Mouse (Mus musculus) liver, embryonic 13.5 days (tissue): ENCODE measurements around the gene 1700019N19Rik. TPM values are rescaled to one million over a fixed set of nuclear protein-coding genes. Genes with fewer than 3 reads are reported as not detected.

Experiments used
- ATAC-seq: fragments of 200-750 bp; cut with Nextera tagmentation; 2 replicates; pipeline ENCODE4 v1.8.0; 2017; ENCODE audit warnings: low read depth, mild to moderate bottlenecking, moderate number of reproducible peaks, moderate library complexity
- DNase-seq: peaks from one replicate; pipeline ENCODE4 v3.0.0; 2022
- H3K27ac ChIP-seq: fragments of 300-500 bp; sonication (generic); 2 replicates; pipeline ENCODE4 v1.5.1; 2015; ENCODE audit warnings: moderate library complexity, mild to moderate bottlenecking, inconsistent platforms
- H3K27me3 ChIP-seq: fragments of 300-500 bp; sonication (generic); 2 replicates; pipeline ENCODE4 v1.6.1; 2015; ENCODE audit warnings: mild to moderate bottlenecking, inconsistent platforms
- H3K36me3 ChIP-seq: fragments of 300-500 bp; sonication (generic); 2 replicates; pipeline ENCODE4 v1.6.1; 2015; ENCODE audit warnings: mild to moderate bottlenecking, inconsistent platforms
- H3K4me1 ChIP-seq: fragments of 300-500 bp; sonication (generic); replicated peaks from 2 replicates; pipeline ENCODE4 v1.6.1; 2015; ENCODE audit warnings: inconsistent platforms
- H3K4me2 ChIP-seq: fragments of 300-500 bp; sonication (generic); 2 replicates; pipeline ENCODE4 v1.6.1; 2015; ENCODE audit warnings: inconsistent platforms, mild to moderate bottlenecking, moderate library complexity
- H3K4me3 ChIP-seq: fragments of 300-500 bp; sonication (generic); replicated peaks from 2 replicates; pipeline ENCODE4 v1.5.1; 2015; ENCODE audit warnings: mild to moderate bottlenecking, inconsistent platforms
- H3K9ac ChIP-seq: fragments of 300-500 bp; sonication (generic); 2 replicates; pipeline ENCODE4 v1.6.1; 2015; ENCODE audit warnings: mild to moderate bottlenecking, inconsistent platforms
- H3K9me3 ChIP-seq: fragments of 300-500 bp; sonication (generic); replicated peaks from 2 replicates; pipeline ENCODE4 v1.6.1; 2016; ENCODE audit warnings: inconsistent platforms
- WGBS: fragments of 180-500 bp; shearing (Covaris S2); methylation state at CpG from one replicate; pipeline ENCODE4 v1.1.7; 2015; ENCODE audit not compliant: insufficient replicate concordance; 5-methylcytosine and 5-hydroxymethylcytosine counted together
- polyA plus RNA-seq: library from polyadenylated mRNA; unstranded; fragments of >200 nt; fragmentation: Nextera tagmentation; extraction: Ambion mirVana; gene quantifications from 2 replicates; pipeline ENCODE4 v1.2.1, GENCODE M21; 2015

Gene 1700019N19Rik
- polyA plus RNA-seq, 1 experiment from 2014 or later, result 0.17 TPM

GRCm38 (mm10) chr19:58795114-58795669 is 931 bp upstream of the 1700019N19Rik start:
- Histone ChIP-seq H3K4me1 (no peaks in the 10 kb centered on the region), H3K9me3 (no peaks in the 10 kb centered on the region), H3K27ac (no peak overlapping the region), H3K27me3 (no peaks in the 10 kb centered on the region), H3K36me3 (no peaks in the 10 kb centered on the region), H3K4me2 (no peak overlapping the region), H3K4me3 (no peak overlapping the region), H3K9ac (no peak overlapping the region)
- DNase-seq (no peak), ATAC-seq (no peak)
- 62% methylated on average over 12 of the region's 12 CpGs for WGBS

- H3K36me3 ChIP-seq, result no peaks in the 10 kb centered on the region
- 64% methylated on average over 11 of the region's 11 CpGs for WGBS
- H3K4me3 ChIP-seq, result no peak overlapping the region
- no peaks in the 10 kb centered on the region for H3K9me3 ChIP-seq
- H3K4me1 ChIP-seq, result no peaks in the 10 kb centered on the region
- no peak for ATAC-seq
- no peak overlapping the region for H3K4me2 ChIP-seq
- no peaks in the 10 kb centered on the region for H3K27me3 ChIP-seq
- no peak overlapping the region for H3K9ac ChIP-seq
- DNase-seq, result no peak
- H3K27ac ChIP-seq, result no peak overlapping the region
Measured at GRCm38 (mm10) chr19:58789194-58789593, 5.1 kb downstream of the 1700019N19Rik start.

GRCm38 (mm10) chr19:58783938-58784337 is 10.3 kb downstream of the 1700019N19Rik start:
- H3K27ac ChIP-seq, result no peak overlapping the region
- H3K9me3 ChIP-seq, result no peaks in the 10 kb centered on the region
- WGBS, result 16% methylated on average over 7 of the region's 7 CpGs
- H3K9ac ChIP-seq, result no peak overlapping the region
- no peak overlapping the region for H3K4me3 ChIP-seq
- no peaks in the 10 kb centered on the region for H3K36me3 ChIP-seq
- ATAC-seq (peak; percentile 23; the same call in 1 of the 2 replicates), DNase-seq (no peak)
- H3K27me3 ChIP-seq, result no peaks in the 10 kb centered on the region
- H3K4me1 ChIP-seq, result no peaks in the 10 kb centered on the region
- H3K4me2 ChIP-seq, result no peak overlapping the region

GRCm38 (mm10) chr19:58781566-58781965 is 12.7 kb downstream of the 1700019N19Rik start:
- Histone ChIP-seq H3K9me3 (no peaks in the 10 kb centered on the region), H3K9ac (no peak overlapping the region), H3K36me3 (no peaks in the 10 kb centered on the region), H3K27ac (no peak overlapping the region), H3K4me1 (no peaks in the 10 kb centered on the region), H3K27me3 (no peaks in the 10 kb centered on the region), H3K4me2 (no peak overlapping the region), H3K4me3 (no peak overlapping the region)
- 56% methylated on average over 4 of the region's 4 CpGs for WGBS
- ATAC-seq (no peak), DNase-seq (no peak)

- Histone ChIP-seq H3K9me3 (no peaks in the 10 kb centered on the region), H3K4me3 (no peak overlapping the region), H3K4me2 (no peak overlapping the region), H3K36me3 (no peaks in the 10 kb centered on the region), H3K9ac (no peak overlapping the region), H3K4me1 (no peaks in the 10 kb centered on the region), H3K27ac (no peak overlapping the region), H3K27me3 (no peaks in the 10 kb centered on the region)
- DNase-seq (no peak), ATAC-seq (no peak)
- WGBS, result 43% methylated on average over 5 of the region's 5 CpGs
Measured at GRCm38 (mm10) chr19:58776461-58776860, 17.8 kb downstream of the 1700019N19Rik start.

- Histone ChIP-seq H3K36me3 (no peaks in the 10 kb centered on the region), H3K27me3 (no peaks in the 10 kb centered on the region), H3K4me3 (no peak overlapping the region), H3K27ac (no peak overlapping the region), H3K4me2 (no peak overlapping the region), H3K9me3 (no peaks in the 10 kb centered on the region), H3K9ac (no peak overlapping the region), H3K4me1 (no peaks in the 10 kb centered on the region)
- ATAC-seq (no peak), DNase-seq (no peak)
- WGBS, result 86% methylated on average over 6 of the region's 6 CpGs
Measured at GRCm38 (mm10) chr19:58767329-58767728, 26.9 kb downstream of the 1700019N19Rik start.

GRCm38 (mm10) chr19:58762848-58763541 is 31.3 kb downstream of the 1700019N19Rik start:
- peak; percentile 54; the same call in 1 of the 2 replicates for ATAC-seq
- no peaks in the 10 kb centered on the region for H3K27me3 ChIP-seq
- H3K27ac ChIP-seq, result no peak overlapping the region
- DNase-seq, result no peak
- H3K9ac ChIP-seq, result no peak overlapping the region
- H3K4me1 ChIP-seq, result peaks cover 3% of the 10 kb centered on the region; the same call in 1 of the 2 replicates
- H3K9me3 ChIP-seq, result no peaks in the 10 kb centered on the region
- no peak overlapping the region for H3K4me3 ChIP-seq
- no peak overlapping the region for H3K4me2 ChIP-seq
- H3K36me3 ChIP-seq, result no peaks in the 10 kb centered on the region
- WGBS, result 17% methylated on average over 12 of the region's 12 CpGs

- Histone ChIP-seq H3K27me3 (no peaks in the 10 kb centered on the region), H3K36me3 (no peaks in the 10 kb centered on the region), H3K9ac (no peak overlapping the region), H3K4me3 (no peak overlapping the region), H3K4me2 (no peak overlapping the region), H3K27ac (no peak overlapping the region), H3K9me3 (no peaks in the 10 kb centered on the region), H3K4me1 (peaks cover 3% of the 10 kb centered on the region; the same call in 1 of the 2 replicates)
- ATAC-seq (peak; percentile 42), DNase-seq (no peak)
- 20% methylated on average over 6 of the region's 6 CpGs for WGBS
Measured at GRCm38 (mm10) chr19:58762316-58762715, 31.9 kb downstream of the 1700019N19Rik start.

GRCm38 (mm10) chr19:58759423-58759822 is 34.8 kb downstream of the 1700019N19Rik start, which contains the start of gene Pnliprp2:
TSS of gene Pnliprp2 (plus strand) at chr19:58759719.
- H3K9me3 ChIP-seq, result 0 out of 2 replicates have a peak, but pooled peaks cover 2% of the 10 kb centered on the region
- H3K9ac ChIP-seq, result no peak within 1 kb of the TSS
- H3K4me2 ChIP-seq, result no peak within 1 kb of the TSS
- WGBS, result 57% methylated on average over 9 of the region's 9 CpGs
- H3K27me3 ChIP-seq, result no peaks in the 10 kb centered on the region
- peaks cover 3% of the 10 kb centered on the region; the same call in 1 of the 2 replicates for H3K4me1 ChIP-seq
- H3K36me3 ChIP-seq, result no peaks in the 10 kb centered on the region
- H3K27ac ChIP-seq, result no peak within 1 kb of the TSS
- H3K4me3 ChIP-seq, result no peak within 1 kb of the TSS
- ATAC-seq (peak; percentile 60), DNase-seq (peak; percentile 3)

GRCm38 (mm10) chr19:58758871-58759270 is 35.4 kb downstream of the 1700019N19Rik start:
- Histone ChIP-seq H3K27me3 (no peaks in the 10 kb centered on the region), H3K27ac (no peak overlapping the region), H3K4me1 (peaks cover 3% of the 10 kb centered on the region; the same call in 1 of the 2 replicates), H3K4me3 (no peak overlapping the region), H3K4me2 (no peak overlapping the region), H3K36me3 (no peaks in the 10 kb centered on the region), H3K9me3 (0 out of 2 replicates have a peak, but pooled peaks cover 2% of the 10 kb centered on the region), H3K9ac (no peak overlapping the region)
- WGBS, result 66% methylated on average over 4 of the region's 4 CpGs
- ATAC-seq (no peak), DNase-seq (no peak)

GRCm38 (mm10) chr19:58751504-58751903 is 42.8 kb downstream of the 1700019N19Rik start:
- DNase-seq (no peak), ATAC-seq (no peak)
- Histone ChIP-seq H3K4me1 (no peaks in the 10 kb centered on the region), H3K4me3 (no peak overlapping the region), H3K27ac (no peak overlapping the region), H3K9me3 (0 out of 2 replicates have a peak, but pooled peaks cover 2% of the 10 kb centered on the region), H3K36me3 (no peaks in the 10 kb centered on the region), H3K9ac (no peak overlapping the region), H3K27me3 (no peaks in the 10 kb centered on the region), H3K4me2 (no peak overlapping the region)
- WGBS, result 32% methylated on average over 2 of the region's 2 CpGs
